Mouse (Mus musculus) retina, adult 2 months (tissue): ENCODE measurements around the gene Lrrc29.

ENCODE experiments used
- DNase-seq: peaks from one replicate; pipeline ENCODE4 v3.0.0-alpha.2; 2012; ENCODE audit warnings: low read depth, low spot score

Lrrc29 gene

GRCm38 (mm10) chr8:105345061-105345975 is 19.2 kb upstream of the Lrrc29 start:
- DNase-seq, result no peak

GRCm38 (mm10) chr8:105343791-105344574 is 17.9 kb upstream of the Lrrc29 start:
- DNase-seq, result no peak

GRCm38 (mm10) chr8:105342768-105343167 is 16.7 kb upstream of the Lrrc29 start:
- DNase-seq, result no peak

GRCm38 (mm10) chr8:105341399-105341798 is 15.3 kb upstream of the Lrrc29 start:
- no peak for DNase-seq

GRCm38 (mm10) chr8:105339886-105340635 is 14.0 kb upstream of the Lrrc29 start:
- no peak for DNase-seq

GRCm38 (mm10) chr8:105338992-105339391 is 12.9 kb upstream of the Lrrc29 start:
- no peak for DNase-seq

GRCm38 (mm10) chr8:105336373-105337130 is 10.5 kb upstream of the Lrrc29 start:
- DNase-seq, result no peak

- DNase-seq, result no peak
Measured at GRCm38 (mm10) chr8:105332523-105332922, 6.4 kb upstream of the Lrrc29 start.

GRCm38 (mm10) chr8:105331931-105332330 is 5.9 kb upstream of the Lrrc29 start:
- no peak for DNase-seq

GRCm38 (mm10) chr8:105331469-105331868 is 5.4 kb upstream of the Lrrc29 start:
- no peak for DNase-seq

- DNase-seq, result no peak
Measured at GRCm38 (mm10) chr8:105330325-105330724, 4.2 kb upstream of the Lrrc29 start.

GRCm38 (mm10) chr8:105326968-105327367 is 890 bp upstream of the Lrrc29 start:
- no peak for DNase-seq

- DNase-seq, result no peak
Measured at GRCm38 (mm10) chr8:105325641-105326093, 411 bp downstream of the Lrrc29 start.

GRCm38 (mm10) chr8:105323183-105323582 is 2.9 kb downstream of the Lrrc29 start:
- DNase-seq, result no peak

- no peak for DNase-seq
Measured at GRCm38 (mm10) chr8:105318662-105319190, 7.4 kb downstream of the Lrrc29 start.

GRCm38 (mm10) chr8:105317941-105318340 is 8.1 kb downstream of the Lrrc29 start:
- no peak for DNase-seq

- DNase-seq, result no peak
Measured at GRCm38 (mm10) chr8:105315073-105315769, 10.9 kb downstream of the Lrrc29 start.

- no peak for DNase-seq
Measured at GRCm38 (mm10) chr8:105313622-105314402, 12.3 kb downstream of the Lrrc29 start.

- no peak for DNase-seq
Measured at GRCm38 (mm10) chr8:105312891-105313481, 13.1 kb downstream of the Lrrc29 start.
